Mouse (Mus musculus): Measurements from ENCODE around the gene Acsm5.

Gene Acsm5

GRCm38 (mm10) chr7:119519163-119519562, at the start of gene Acsm5:
Gene Acsm5, plus strand, starts transcription at chr7:119519463.
- DNase-seq, result no peak

- DNase-seq, result no peak
Observed at GRCm38 (mm10) chr7:119476500-119477389, 42.5 kb upstream of the Acsm5 start.

GRCm38 (mm10) chr7:119479256-119479655, 40.0 kb upstream of the Acsm5 start, which contains the start of gene Umod:
Gene Umod, minus strand, starts transcription at chr7:119479282.
- no peak for DNase-seq

GRCm38 (mm10) chr7:119484154-119484553, 35.1 kb upstream of the Acsm5 start:
- DNase-seq, result no peak

GRCm38 (mm10) chr7:119486683-119487082, 32.6 kb upstream of the Acsm5 start:
- DNase-seq, result no peak

GRCm38 (mm10) chr7:119490041-119490780, 29.1 kb upstream of the Acsm5 start:
- no peak for DNase-seq

- DNase-seq, result no peak
Observed at GRCm38 (mm10) chr7:119511143-119511542, 8.1 kb upstream of the Acsm5 start.

GRCm38 (mm10) chr7:119513056-119513455, 6.2 kb upstream of the Acsm5 start:
- DNase-seq, result peak; percentile 12

- peak; percentile 48 for DNase-seq
Observed at GRCm38 (mm10) chr7:119515492-119516271, 3.6 kb upstream of the Acsm5 start.

- DNase-seq, result no peak
Observed at GRCm38 (mm10) chr7:119516272-119516558, 3.0 kb upstream of the Acsm5 start.

GRCm38 (mm10) chr7:119519654-119520053, 391 bp downstream of the Acsm5 start:
- peak; percentile 65 for DNase-seq

GRCm38 (mm10) chr7:119521816-119522215, 2.6 kb downstream of the Acsm5 start:
- DNase-seq, result no peak

- no peak for DNase-seq
Observed at GRCm38 (mm10) chr7:119522385-119522784, 3.1 kb downstream of the Acsm5 start.

GRCm38 (mm10) chr7:119523389-119523788, 4.1 kb downstream of the Acsm5 start, which contains the start of gene Pdilt:
Gene Pdilt, minus strand, starts transcription at chr7:119523489.
- DNase-seq, result no peak

- no peak for DNase-seq
Observed at GRCm38 (mm10) chr7:119525881-119526281, 6.6 kb downstream of the Acsm5 start.

GRCm38 (mm10) chr7:119526486-119526885, 7.2 kb downstream of the Acsm5 start:
- no peak for DNase-seq

GRCm38 (mm10) chr7:119527135-119527534, 7.9 kb downstream of the Acsm5 start:
- no peak for DNase-seq

GRCm38 (mm10) chr7:119527548-119527947, 8.3 kb downstream of the Acsm5 start:
- DNase-seq, result no peak

- DNase-seq, result no peak
Observed at GRCm38 (mm10) chr7:119528617-119529016, 9.4 kb downstream of the Acsm5 start.

- no peak for DNase-seq
Observed at GRCm38 (mm10) chr7:119532924-119533323, 13.7 kb downstream of the Acsm5 start.

GRCm38 (mm10) chr7:119534389-119534788, 15.1 kb downstream of the Acsm5 start:
- no peak for DNase-seq

GRCm38 (mm10) chr7:119542445-119542844, 23.2 kb downstream of the Acsm5 start:
- DNase-seq, result no peak

- no peak for DNase-seq
Observed at GRCm38 (mm10) chr7:119545572-119545971, 26.3 kb downstream of the Acsm5 start.
